Mouse (Mus musculus) cerebellum, adult 11 months (tissue): ENCODE results near the gene Prkcd.

Source experiments
- DNase-seq: peaks from one replicate; pipeline ENCODE4 v3.0.0; 2022

The Prkcd gene

GRCm38 (mm10) chr14:30570303-30570702, 55.7 kb downstream of the Prkcd start:
- no peak for DNase-seq

GRCm38 (mm10) chr14:30568016-30568415, 58.0 kb downstream of the Prkcd start:
- no peak for DNase-seq

- DNase-seq, result no peak
Observed at GRCm38 (mm10) chr14:30566317-30566716, 59.7 kb downstream of the Prkcd start.

GRCm38 (mm10) chr14:30564451-30564850, 61.6 kb downstream of the Prkcd start:
- DNase-seq, result no peak

GRCm38 (mm10) chr14:30562343-30562742, 63.7 kb downstream of the Prkcd start:
- DNase-seq, result no peak

GRCm38 (mm10) chr14:30561470-30562187, 64.4 kb downstream of the Prkcd start:
- no peak for DNase-seq

GRCm38 (mm10) chr14:30560803-30561389, 65.1 kb downstream of the Prkcd start:
- no peak for DNase-seq

GRCm38 (mm10) chr14:30559321-30559850, 66.6 kb downstream of the Prkcd start:
- DNase-seq, result peak; percentile 46

- DNase-seq, result no peak
Observed at GRCm38 (mm10) chr14:30557730-30558129, 68.3 kb downstream of the Prkcd start.

GRCm38 (mm10) chr14:30556651-30557050, 69.4 kb downstream of the Prkcd start:
- DNase-seq, result no peak

GRCm38 (mm10) chr14:30553185-30553584, 72.8 kb downstream of the Prkcd start:
- DNase-seq, result no peak

GRCm38 (mm10) chr14:30551981-30552380, 74.0 kb downstream of the Prkcd start:
- no peak for DNase-seq

- DNase-seq, result no peak
Observed at GRCm38 (mm10) chr14:30551509-30551908, 74.5 kb downstream of the Prkcd start.

- no peak for DNase-seq
Observed at GRCm38 (mm10) chr14:30550232-30551070, 75.6 kb downstream of the Prkcd start.

- DNase-seq, result no peak
Observed at GRCm38 (mm10) chr14:30549777-30550149, 76.2 kb downstream of the Prkcd start.

GRCm38 (mm10) chr14:30548965-30549776, 76.8 kb downstream of the Prkcd start:
- DNase-seq, result peak; percentile 93

- DNase-seq, result peak; percentile 53
Observed at GRCm38 (mm10) chr14:30548131-30548720, 77.8 kb downstream of the Prkcd start, which contains the start of gene Tkt. Gene Tkt (plus strand): TSS chr14:30548359.
